Mouse (Mus musculus) MEL (cell line): Measurements from ENCODE around the gene Iqsec3. TPM values are rescaled to one million over a fixed set of nuclear protein-coding genes. Genes with fewer than 3 reads are reported as not detected.

Experiments
- DNase-seq: peaks from one replicate; pipeline ENCODE4 v3.0.0; 2011; ENCODE audit warnings: low read depth, low spot score
- H3K27ac ChIP-seq: 2 replicates; pipeline ENCODE4 v1.5.1; 2012; ENCODE audit warnings: low read depth, mild to moderate bottlenecking, control low read depth, low read length, moderate library complexity; ENCODE audit not compliant: control insufficient read depth
- H3K27me3 ChIP-seq, 2 experiments: fragments of 150-350 bp in 1 of 2; sonication (generic) in 1 of 2; 2 replicates each; pipeline ENCODE4 v1.6.1; 2012; ENCODE audit warnings: low read length in 2 of 2, mild to moderate bottlenecking in 2 of 2, improper control_type of control experiment in 1 of 2, moderate library complexity in 1 of 2; ENCODE audit not compliant: insufficient read depth in 2 of 2, control insufficient read depth in 1 of 2
- H3K36me3 ChIP-seq, 2 experiments: 2 replicates each; pipeline ENCODE4 v1.6.1; 2012 to 2014; ENCODE audit warnings: low read length in 2 of 2, improper control_type of control experiment in 1 of 2, inconsistent platforms in 1 of 2, mild to moderate bottlenecking in 1 of 2; ENCODE audit not compliant: insufficient read depth in 2 of 2, control insufficient read depth in 1 of 2
- H3K4me1 ChIP-seq, 2 experiments: fragments of 150-350 bp in 1 of 2; sonication (generic) in 1 of 2; 2 replicates each; pipeline ENCODE4 v1.6.1; 2012; ENCODE audit warnings: low read length in 2 of 2, improper control_type of control experiment in 1 of 2, mild to moderate bottlenecking in 1 of 2; ENCODE audit not compliant: insufficient read depth in 2 of 2, control insufficient read depth in 1 of 2
- H3K4me3 ChIP-seq, 2 experiments: fragments of 150-350 bp in 1 of 2; sonication (generic) in 1 of 2; 2 replicates each; pipeline ENCODE4 v1.5.1; 2012; ENCODE audit warnings: low read depth in 2 of 2, low read length in 2 of 2, mild to moderate bottlenecking in 2 of 2, moderate library complexity in 2 of 2, control low read depth in 1 of 2, improper control_type of control experiment in 1 of 2; ENCODE audit not compliant: control insufficient read depth in 1 of 2, insufficient read depth in 1 of 2
- H3K79me2 ChIP-seq: 2 replicates; pipeline ENCODE4 v1.6.1; 2012; ENCODE audit warnings: mild to moderate bottlenecking, low read length, moderate library complexity; ENCODE audit not compliant: control insufficient read depth, poor library complexity, insufficient read depth
- H3K9ac ChIP-seq: 2 replicates; pipeline ENCODE4 v1.6.1; 2012; ENCODE audit warnings: low read depth, mild to moderate bottlenecking, control low read depth, low read length, moderate library complexity; ENCODE audit not compliant: control insufficient read depth, poor library complexity, severe bottlenecking
- H3K9me3 ChIP-seq: fragments of 150-350 bp; sonication (generic); replicated peaks from 2 replicates; pipeline ENCODE4 v1.6.1; 2012; ENCODE audit warnings: mild to moderate bottlenecking, low read length, improper control_type of control experiment, moderate library complexity; ENCODE audit not compliant: insufficient read depth
- BHLHE40 ChIP-seq: IDR thresholded peaks from 2 replicates; pipeline ENCODE4 v1.6.1; 2012; ENCODE audit warnings: low read depth, mild to moderate bottlenecking, inconsistent platforms, low read length, improper control_type of control experiment, borderline replicate concordance
- CHD1 ChIP-seq: IDR thresholded peaks from 2 replicates; pipeline ENCODE4 v1.6.1; 2012; ENCODE audit warnings: low read depth, mild to moderate bottlenecking, inconsistent platforms, low read length, improper control_type of control experiment
- CHD2 ChIP-seq: IDR thresholded peaks from 2 replicates; pipeline ENCODE4 v1.6.1; 2011; ENCODE audit warnings: low read length, improper control_type of control experiment
- CTCF ChIP-seq, 3 experiments: IDR thresholded peaks in 2 of 3; conservative IDR thresholded peaks in 1 of 3; 2 replicates each; pipeline ENCODE4 v1.5.1; 2011 to 2012; ENCODE audit warnings: low read length in 3 of 3, low read depth in 2 of 3, mild to moderate bottlenecking in 2 of 3, improper control_type of control experiment in 1 of 3, inconsistent platforms in 1 of 3, mixed read lengths in 1 of 3, moderate library complexity in 1 of 3; ENCODE audit not compliant: control insufficient read depth in 1 of 3, insufficient read depth in 1 of 3, poor library complexity in 1 of 3, severe bottlenecking in 1 of 3
- E2F4 ChIP-seq: IDR thresholded peaks from 2 replicates; pipeline ENCODE4 v1.6.1; 2011; ENCODE audit warnings: low read depth, low read length, improper control_type of control experiment, borderline replicate concordance
- ELF1 ChIP-seq: IDR thresholded peaks from 2 replicates; pipeline ENCODE4 v1.6.1; 2014; ENCODE audit warnings: low read depth, mild to moderate bottlenecking, inconsistent platforms, low read length, improper control_type of control experiment, moderate library complexity
- EP300 ChIP-seq, 2 experiments: IDR thresholded peaks; 2 replicates each; pipeline ENCODE4 v1.6.1; 2011; ENCODE audit warnings: improper control_type of control experiment in 2 of 2, low read length in 2 of 2, low read depth in 1 of 2, mild to moderate bottlenecking in 1 of 2
- GABPA ChIP-seq: IDR thresholded peaks from 2 replicates; pipeline ENCODE4 v1.6.1; 2012; ENCODE audit warnings: low read depth, mild to moderate bottlenecking, inconsistent platforms, low read length, improper control_type of control experiment, moderate library complexity
- GATA1 ChIP-seq: IDR thresholded peaks from 2 replicates; pipeline ENCODE4 v1.6.1; 2011; ENCODE audit warnings: low read depth, low read length, improper control_type of control experiment
- HCFC1 ChIP-seq: IDR thresholded peaks from 2 replicates; pipeline ENCODE4 v1.6.1; 2012; ENCODE audit warnings: low read depth, mild to moderate bottlenecking, inconsistent platforms, low read length, improper control_type of control experiment, moderate library complexity
- JUND ChIP-seq: IDR thresholded peaks from 2 replicates; pipeline ENCODE4 v1.6.1; 2011; ENCODE audit warnings: low read depth, mild to moderate bottlenecking, improper control_type of control experiment, low read length
- MAX ChIP-seq: IDR thresholded peaks from 2 replicates; pipeline ENCODE4 v1.6.1; 2011; ENCODE audit warnings: low read length, improper control_type of control experiment
- MAZ ChIP-seq: IDR thresholded peaks from 2 replicates; pipeline ENCODE4 v1.6.1; 2012; ENCODE audit warnings: low read depth, mild to moderate bottlenecking, inconsistent platforms, low read length, improper control_type of control experiment
- MXI1 ChIP-seq: IDR thresholded peaks from 2 replicates; pipeline ENCODE4 v1.6.1; 2011; ENCODE audit warnings: mild to moderate bottlenecking, low read depth, low read length, improper control_type of control experiment
- MYB ChIP-seq: IDR thresholded peaks from 2 replicates; pipeline ENCODE4 v1.6.1; 2011; ENCODE audit warnings: mild to moderate bottlenecking, low read depth, low read length, improper control_type of control experiment
- MYC ChIP-seq: IDR thresholded peaks from 2 replicates; pipeline ENCODE4 v1.6.1; 2011; ENCODE audit warnings: low read depth, mild to moderate bottlenecking, low read length, improper control_type of control experiment, moderate library complexity
- NELFE ChIP-seq: IDR thresholded peaks from 2 replicates; pipeline ENCODE4 v1.6.1; 2011; ENCODE audit warnings: low read depth, low read length, improper control_type of control experiment
- POLR2A ChIP-seq, 2 experiments: IDR thresholded peaks; 2 replicates each; pipeline ENCODE4 v1.6.1; 2011 to 2012; ENCODE audit warnings: low read length in 2 of 2, mild to moderate bottlenecking in 2 of 2, control low read depth in 1 of 2, improper control_type of control experiment in 1 of 2, low read depth in 1 of 2, moderate library complexity in 1 of 2; ENCODE audit not compliant: control insufficient read depth in 1 of 2, insufficient read depth in 1 of 2, poor library complexity in 1 of 2
- POLR2AphosphoS5 ChIP-seq: IDR thresholded peaks from 2 replicates; pipeline ENCODE4 v1.6.1; 2012; ENCODE audit warnings: low read depth, borderline replicate concordance, mild to moderate bottlenecking, inconsistent platforms, low read length, moderate library complexity, mixed read lengths
- RAD21 ChIP-seq: IDR thresholded peaks from 2 replicates; pipeline ENCODE4 v1.6.1; 2011; ENCODE audit warnings: mild to moderate bottlenecking, low read depth, low read length, improper control_type of control experiment
- RCOR1 ChIP-seq: IDR thresholded peaks from 2 replicates; pipeline ENCODE4 v1.6.1; 2012; ENCODE audit warnings: low read depth, mild to moderate bottlenecking, inconsistent platforms, low read length, improper control_type of control experiment
- TAL1 ChIP-seq: IDR thresholded peaks from 2 replicates; pipeline ENCODE4 v1.6.1; 2012; ENCODE audit warnings: mild to moderate bottlenecking, inconsistent platforms, low read length, moderate library complexity, mixed read lengths
- TBP ChIP-seq: IDR thresholded peaks from 2 replicates; pipeline ENCODE4 v1.8.0; 2011; ENCODE audit warnings: low read depth, low read length, improper control_type of control experiment
- TCF12 ChIP-seq: IDR thresholded peaks from 2 replicates; pipeline ENCODE4 v1.6.1; 2014; ENCODE audit warnings: low read depth, mild to moderate bottlenecking, inconsistent platforms, low read length, improper control_type of control experiment, moderate library complexity
- ZNF384 ChIP-seq: IDR thresholded peaks from 2 replicates; pipeline ENCODE4 v1.6.1; 2012; ENCODE audit warnings: low read depth, mild to moderate bottlenecking, inconsistent platforms, low read length, improper control_type of control experiment
- polyA plus RNA-seq, 2 experiments: library from polyadenylated mRNA; stranded (reverse) in 1 of 2; unstranded in 1 of 2; fragments of >175 nt in 1 of 2; fragments of >200 nt in 1 of 2; gene quantifications; 2 replicates each; pipeline versions ENCODE4 v1.2.1 to v1.2.4; 2012; ENCODE audit warnings: low replicate concordance in 2 of 2, low read depth in 1 of 2; ENCODE audit not compliant: insufficient read length in 2 of 2, insufficient read depth in 1 of 2, missing spikeins in 1 of 2
- total RNA-seq: library from RNA; depleted of rRNA; stranded (reverse); fragments of 300-350 nt; gene quantifications from 2 replicates; pipeline ENCODE4 v1.2.3, GENCODE M21; 2012

Iqsec3 gene
- total and polyA plus RNA-seq, 3 experiments = 0.04 TPM; not detected in 2

GRCm38 (mm10) chr6:121517726-121518125 lies 44.2 kb upstream of the Iqsec3 start:
- H3K9me3 ChIP-seq = no peaks in the 10 kb centered on the region

GRCm38 (mm10) chr6:121510381-121510780 lies 36.9 kb upstream of the Iqsec3 start:
- TF ChIP-seq GATA1 (no peak), ZNF384 (no peak), RAD21 (no peak), CHD2 (no peak), POLR2AphosphoS5 (no peak)
- TF ChIP-seq, all 39 proteins: peak for 0
- Histone ChIP-seq H3K79me2 (no peaks in the 10 kb centered on the region), H3K9me3 (no peaks in the 10 kb centered on the region), H3K27me3 (no peaks in the 10 kb centered on the region), H3K4me3 (no peak overlapping the region), H3K36me3 (no peaks in the 10 kb centered on the region), H3K9ac (no peak overlapping the region), H3K4me1 (no peaks in the 10 kb centered on the region), H3K27ac (no peak overlapping the region)
- DNase-seq = no peak

More at GRCm38 (mm10) chr6:121517726-121518125, 44.2 kb upstream of the Iqsec3 start:
- H3K79me2 ChIP-seq = no peaks in the 10 kb centered on the region
- no peak overlapping the region for H3K27ac ChIP-seq
- no peaks in the 10 kb centered on the region for H3K27me3 ChIP-seq
- no peak overlapping the region for H3K4me3 ChIP-seq
- TF ChIP-seq RCOR1 (no peak), GATA1 (no peak), POLR2A (IDR thresholded peaks at IDR 0.05; ENCODE audit: control insufficient read depth in 1 of 2, insufficient read depth in 1 of 2, low read depth in 1 of 2, low read length in 2 of 2, poor library complexity in 1 of 2) (no peak), JUND (no peak), MAX (no peak), MAZ (no peak), NELFE (no peak), TCF12 (no peak), POLR2AphosphoS5 (no peak), CTCF (IDR thresholded peaks at IDR 0.05 in 2 of 3, conservative IDR thresholded peaks at IDR 0.05 in 1 of 3; ENCODE audit: control insufficient read depth in 1 of 3, insufficient read depth in 1 of 3, low read depth in 2 of 3, low read length in 3 of 3, poor library complexity in 1 of 3, severe bottlenecking in 1 of 3) (no peak)
- no peaks in the 10 kb centered on the region for H3K36me3 ChIP-seq
- no peak overlapping the region for H3K9ac ChIP-seq
- no peaks in the 10 kb centered on the region for H3K4me1 ChIP-seq
- DNase-seq = no peak

DNA sequence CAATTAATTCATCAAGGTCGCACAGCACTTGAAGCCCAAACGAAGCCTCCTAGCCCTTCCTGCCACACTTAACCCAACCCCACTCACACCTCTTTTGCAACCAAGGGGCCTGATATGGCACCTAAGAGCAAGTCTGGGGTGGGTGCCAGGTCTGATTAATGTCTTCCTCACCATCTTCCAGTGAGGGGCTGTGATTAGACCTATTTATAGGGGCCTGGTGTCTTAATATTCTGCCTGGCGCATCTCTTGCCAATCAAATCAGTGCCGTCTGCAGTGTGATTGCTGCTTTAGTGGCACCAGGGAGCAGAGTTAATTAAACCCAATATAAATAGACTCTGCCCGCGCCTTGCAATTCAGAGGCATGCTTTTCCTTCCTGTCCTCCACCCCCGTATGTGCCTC lies 36.4 kb upstream of the Iqsec3 start:
- Histone ChIP-seq H3K4me1 (no peaks in the 10 kb centered on the region), H3K27me3 (no peaks in the 10 kb centered on the region), H3K9ac (no peak overlapping the region), H3K36me3 (no peaks in the 10 kb centered on the region), H3K4me3 (no peak overlapping the region), H3K27ac (no peak overlapping the region), H3K9me3 (no peaks in the 10 kb centered on the region), H3K79me2 (no peaks in the 10 kb centered on the region)
- no peak for DNase-seq
- TF ChIP-seq MYC = no peak
- no peak for TF ChIP-seq MXI1
- no peak for TF ChIP-seq ZNF384
- no peak for TF ChIP-seq TBP
- no peak for TF ChIP-seq MYB
- no peak for TF ChIP-seq CHD1
- TF ChIP-seq E2F4 = no peak
- no peak for TF ChIP-seq JUND
- no peak for TF ChIP-seq GATA1
- no peak for TF ChIP-seq GABPA
- no peak for TF ChIP-seq BHLHE40
- TF ChIP-seq HCFC1 = no peak
- TF ChIP-seq NELFE = no peak
- TF ChIP-seq EP300 (IDR thresholded peaks at IDR 0.05; ENCODE audit: low read depth in 1 of 2, low read length in 2 of 2) = no peak
- no peak for TF ChIP-seq MAZ
- no peak for TF ChIP-seq TAL1
- TF ChIP-seq ELF1 = no peak
